Mouse (Mus musculus) neural tube, embryonic 11.5 days (tissue): Measurements from ENCODE around the gene Pomt1. TPM values are rescaled to one million over a fixed set of nuclear protein-coding genes. Genes with fewer than 3 reads are reported as not detected.

Experiments
- ATAC-seq: fragments of 200-750 bp; cut with Nextera tagmentation; 2 replicates; pipeline ENCODE4 v1.8.0; 2017; ENCODE audit warnings: moderate number of reproducible peaks, mild to moderate bottlenecking, moderate TSS enrichment, moderate library complexity; ENCODE audit not compliant: insufficient read depth, low FRiP score, low TSS enrichment
- DNase-seq: peaks from one replicate; pipeline ENCODE4 v3.0.0-alpha.2; 2015; ENCODE audit warnings: low spot score
- H3K27ac ChIP-seq: fragments of 300-500 bp; sonication (generic); 2 replicates; pipeline ENCODE4 v1.5.1; 2014; ENCODE audit warnings: low read depth, mild to moderate bottlenecking, low read length
- H3K27me3 ChIP-seq: fragments of 300-500 bp; sonication (generic); 2 replicates; pipeline ENCODE4 v1.6.1; 2014; ENCODE audit warnings: mild to moderate bottlenecking, low read length, mixed read lengths; ENCODE audit not compliant: control insufficient read depth, insufficient read depth
- H3K36me3 ChIP-seq: fragments of 300-500 bp; sonication (generic); 2 replicates; pipeline ENCODE4 v1.6.1; 2014; ENCODE audit warnings: mild to moderate bottlenecking, low read length, moderate library complexity, mixed read lengths; ENCODE audit not compliant: control insufficient read depth, insufficient read depth
- H3K4me1 ChIP-seq: fragments of 300-500 bp; sonication (generic); 2 replicates; pipeline ENCODE4 v1.6.1; 2014; ENCODE audit warnings: low read length, mixed read lengths; ENCODE audit not compliant: control insufficient read depth, insufficient read depth
- H3K4me2 ChIP-seq: fragments of 300-500 bp; sonication (generic); 2 replicates; pipeline ENCODE4 v1.6.1; 2014; ENCODE audit warnings: low read depth, mild to moderate bottlenecking, moderate library complexity
- H3K4me3 ChIP-seq: fragments of 300-500 bp; sonication (generic); 2 replicates; pipeline ENCODE4 v1.5.1; 2014; ENCODE audit warnings: low read depth, low read length
- H3K9ac ChIP-seq: fragments of 300-500 bp; sonication (generic); 2 replicates; pipeline ENCODE4 v1.6.1; 2014; ENCODE audit warnings: mild to moderate bottlenecking, low read length
- H3K9me3 ChIP-seq: fragments of 300-500 bp; sonication (generic); 2 replicates; pipeline ENCODE4 v1.6.1; 2016; ENCODE audit warnings: low read length; ENCODE audit not compliant: control insufficient read depth
- WGBS: fragments of 180-500 bp; shearing (Covaris S2); extraction: QIAGEN DNeasy Blood & Tissue Kit; methylation state at CpG from one replicate; pipeline ENCODE4 v1.1.7; 2014; 5-methylcytosine and 5-hydroxymethylcytosine counted together
- polyA plus RNA-seq: library from polyadenylated mRNA; unstranded; fragments of >200 nt; fragmentation: Nextera tagmentation; extraction: Ambion mirVana; gene quantifications from 2 replicates; pipeline ENCODE4 v1.2.1, GENCODE M21; 2014

Gene Pomt1
- polyA plus RNA-seq, 1 experiment from 2014 or later: 20.7 TPM

DNA sequence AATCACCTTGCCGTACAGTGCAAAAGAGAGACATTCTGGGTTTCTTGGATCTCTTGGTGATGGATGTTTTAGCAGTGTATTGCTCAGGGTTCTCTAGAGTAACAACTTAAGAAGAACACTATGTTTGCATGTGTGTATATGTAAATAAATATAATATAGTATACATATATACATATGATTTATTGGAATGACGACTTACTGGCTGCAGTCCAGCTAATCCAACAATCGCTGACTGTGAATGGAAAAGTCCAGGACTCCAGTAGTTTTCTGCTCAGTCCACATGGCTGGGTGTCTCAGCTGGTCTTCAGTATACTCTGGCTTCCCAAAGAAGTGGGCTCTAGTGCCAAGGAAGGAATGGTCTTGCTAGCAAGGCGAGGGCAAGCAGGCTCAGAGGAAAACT lies 1.2 kb downstream of the Pomt1 start:
- H3K27me3 ChIP-seq: no peaks in the 10 kb centered on the region
- DNase-seq (no peak), ATAC-seq (no peak)
- H3K9ac ChIP-seq: peak overlapping the region; percentile 19; the same call in 1 of the 2 replicates
- WGBS: 44% methylated on average over 4 of the region's 4 CpGs
- H3K4me2 ChIP-seq: peak overlapping the region; percentile 88
- H3K9me3 ChIP-seq: no peaks in the 10 kb centered on the region
- peaks cover 4% of the 10 kb centered on the region; the same call in 1 of the 2 replicates for H3K36me3 ChIP-seq
- H3K4me1 ChIP-seq: peaks cover 8% of the 10 kb centered on the region
- H3K27ac ChIP-seq: no peak overlapping the region
- peak overlapping the region; percentile 60 for H3K4me3 ChIP-seq

DNA sequence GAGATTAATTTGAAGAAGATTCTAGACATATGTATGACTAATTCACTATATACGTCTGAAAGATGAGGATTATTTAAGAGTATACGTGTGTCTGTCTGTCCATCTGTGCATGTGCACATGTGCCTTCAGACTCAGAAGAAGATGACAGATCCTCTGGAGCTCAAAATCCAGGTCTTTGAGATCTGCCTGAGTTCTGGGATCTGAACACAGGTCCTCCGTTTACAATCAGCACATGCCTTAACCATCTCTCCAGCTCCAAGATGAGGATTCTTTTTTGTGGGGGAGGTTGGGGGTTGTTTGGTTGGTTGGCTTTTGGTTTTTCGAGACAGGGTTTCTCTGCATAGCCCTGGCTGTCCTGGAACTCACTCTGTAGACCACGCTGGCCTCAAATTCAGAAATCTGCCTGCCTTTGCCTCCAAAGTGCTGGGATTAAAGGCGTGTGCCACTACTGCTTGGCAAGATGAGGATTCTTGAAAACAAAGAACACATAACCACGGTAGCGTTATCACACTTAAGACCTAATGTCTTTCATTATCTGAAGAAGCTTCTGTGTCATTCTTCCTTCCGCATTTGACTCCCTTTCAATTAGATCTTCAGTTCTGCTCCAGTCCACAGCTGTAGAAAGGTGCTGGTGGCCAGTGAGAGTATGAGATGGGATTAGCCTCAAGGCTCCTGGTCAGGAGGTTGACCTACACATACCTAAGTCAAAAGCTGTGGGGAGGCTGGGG lies 2.5 kb downstream of the Pomt1 start:
- Histone ChIP-seq H3K9me3 (no peaks in the 10 kb centered on the region), H3K27ac (no peak overlapping the region), H3K4me1 (peaks cover 8% of the 10 kb centered on the region), H3K36me3 (no peaks in the 10 kb centered on the region), H3K4me2 (no peak overlapping the region), H3K9ac (no peak overlapping the region), H3K4me3 (no peak overlapping the region), H3K27me3 (no peaks in the 10 kb centered on the region)
- 92% methylated on average over 9 of the region's 9 CpGs for WGBS
- DNase-seq (no peak), ATAC-seq (no peak)

DNA sequence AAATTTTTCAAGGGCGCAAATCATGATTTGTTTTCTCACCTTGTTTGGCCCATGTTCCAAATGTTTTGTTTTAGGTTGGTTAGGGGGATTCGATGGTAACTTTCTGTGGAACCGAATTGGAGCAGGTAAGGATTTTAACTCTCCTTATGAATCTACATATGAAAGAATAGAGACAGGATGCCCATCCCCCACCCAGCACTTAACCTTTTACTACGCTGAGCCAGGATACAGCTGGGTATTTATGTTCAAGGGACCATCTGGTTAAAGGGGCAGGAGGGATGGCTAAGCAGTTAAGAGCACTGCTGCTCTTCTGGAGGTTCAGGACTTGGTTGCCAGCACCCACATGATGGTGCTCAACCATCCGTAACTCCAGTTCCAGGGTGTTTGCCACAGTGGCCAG lies 4.2 kb downstream of the Pomt1 start:
- WGBS: 82% methylated on average over 5 of the region's 5 CpGs
- Histone ChIP-seq H3K27me3 (no peaks in the 10 kb centered on the region), H3K4me3 (no peak overlapping the region), H3K4me1 (peaks cover 6% of the 10 kb centered on the region; the same call in 1 of the 2 replicates), H3K4me2 (no peak overlapping the region), H3K9ac (no peak overlapping the region), H3K27ac (no peak overlapping the region), H3K36me3 (peaks cover 2% of the 10 kb centered on the region; the same call in 1 of the 2 replicates), H3K9me3 (no peaks in the 10 kb centered on the region)
- no peak for ATAC-seq
- no peak for DNase-seq

DNA sequence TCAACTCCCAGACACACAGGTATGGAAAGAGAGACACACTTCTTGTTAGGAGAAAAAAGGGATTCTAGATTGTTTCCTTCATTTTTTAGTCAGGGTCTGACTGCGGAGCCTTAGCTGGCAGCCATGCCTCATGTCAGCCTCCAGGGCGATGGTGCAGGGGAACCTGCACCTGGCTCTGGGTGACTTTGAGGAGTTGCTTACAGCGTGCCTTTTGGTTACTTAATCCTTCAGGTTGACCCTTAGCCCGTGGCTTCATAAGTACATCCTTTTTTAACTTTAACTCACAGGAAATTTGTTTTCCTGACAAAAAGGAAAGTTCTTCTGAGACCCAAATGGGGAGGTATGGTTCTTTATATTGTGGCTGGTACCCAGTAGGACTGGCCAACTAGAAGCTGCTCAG lies 6.6 kb downstream of the Pomt1 start:
- 97% methylated on average over 4 of the region's 4 CpGs for WGBS
- Histone ChIP-seq H3K4me1 (no peaks in the 10 kb centered on the region), H3K4me3 (no peak overlapping the region), H3K9me3 (no peaks in the 10 kb centered on the region), H3K27me3 (no peaks in the 10 kb centered on the region), H3K27ac (no peak overlapping the region), H3K4me2 (no peak overlapping the region), H3K9ac (no peak overlapping the region), H3K36me3 (peaks cover 6% of the 10 kb centered on the region; the same call in 1 of the 2 replicates)
- ATAC-seq (no peak), DNase-seq (no peak)

DNA sequence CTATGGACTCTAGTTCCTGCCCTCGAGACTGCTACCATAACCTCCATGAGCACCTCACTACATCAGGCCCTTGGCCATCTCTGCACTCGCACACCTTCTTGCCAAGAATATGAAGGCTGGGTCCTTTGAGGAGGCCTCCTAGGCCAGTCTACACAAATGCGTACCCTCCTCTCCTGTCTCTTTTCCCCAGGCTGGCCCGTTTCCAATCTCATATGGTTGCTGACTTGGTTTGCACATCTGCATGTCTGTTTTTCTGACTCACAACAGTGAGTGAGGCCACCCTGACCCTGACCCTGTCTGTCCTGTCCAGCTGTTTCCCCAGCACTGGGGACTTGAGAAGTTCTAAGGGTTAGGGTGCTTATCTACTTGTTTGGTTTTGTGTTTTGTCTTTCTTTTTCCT lies 10.4 kb downstream of the Pomt1 start:
- 89% methylated on average over 4 of the region's 4 CpGs for WGBS
- Histone ChIP-seq H3K4me2 (no peak overlapping the region), H3K27me3 (no peaks in the 10 kb centered on the region), H3K9ac (no peak overlapping the region), H3K27ac (no peak overlapping the region), H3K9me3 (no peaks in the 10 kb centered on the region), H3K4me1 (no peaks in the 10 kb centered on the region), H3K36me3 (peaks cover 19% of the 10 kb centered on the region), H3K4me3 (no peak overlapping the region)
- ATAC-seq (no peak), DNase-seq (no peak)

DNA sequence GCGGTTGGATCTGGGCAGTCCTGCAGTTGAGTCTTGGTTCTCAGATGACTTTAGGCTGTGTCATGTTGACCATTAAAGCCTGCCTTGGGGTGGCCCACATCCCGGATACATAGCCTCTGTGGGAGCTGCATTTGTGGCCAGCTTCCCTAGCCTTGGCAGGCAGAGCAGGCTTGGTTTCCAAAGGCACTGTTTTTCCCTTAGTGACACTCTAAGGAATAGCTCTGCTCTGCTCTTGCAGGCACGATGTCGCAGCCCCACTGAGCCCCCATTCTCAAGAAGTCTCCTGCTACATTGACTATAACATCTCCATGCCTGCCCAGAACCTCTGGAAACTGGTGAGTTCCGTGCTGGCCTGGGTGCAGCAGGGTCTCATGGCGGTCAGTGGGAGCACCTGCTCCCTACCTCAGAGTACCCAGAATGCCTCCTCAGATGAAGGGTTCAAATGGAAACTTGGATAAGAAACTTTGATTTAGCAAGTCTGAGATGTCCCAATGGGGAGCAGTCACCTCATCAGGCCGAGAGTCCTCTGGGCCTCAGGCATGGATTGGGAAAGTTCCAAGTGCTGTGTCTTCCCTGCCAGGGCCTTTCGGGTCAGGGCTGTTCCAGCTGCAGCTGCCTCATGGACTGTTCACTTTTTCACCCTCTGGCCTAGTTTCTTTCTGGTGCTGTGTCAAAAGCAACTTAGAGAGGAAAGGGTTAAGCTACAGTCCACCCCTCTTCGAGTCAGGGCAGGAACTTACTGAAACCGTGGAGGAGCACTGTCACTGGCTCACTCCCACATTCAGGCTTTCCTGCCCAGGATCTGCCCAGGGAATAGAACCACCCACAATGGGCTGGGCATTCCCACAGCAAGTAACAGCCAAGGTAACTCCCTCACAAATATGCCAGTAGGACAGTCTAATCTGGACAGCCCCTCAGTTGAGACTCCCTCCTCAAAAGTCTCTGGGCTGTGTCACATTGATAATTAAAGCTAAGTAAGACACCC lies 12.3 kb downstream of the Pomt1 start:
- no peak overlapping the region for H3K27ac ChIP-seq
- WGBS: 84% methylated on average over 10 of the region's 10 CpGs
- H3K4me1 ChIP-seq: no peaks in the 10 kb centered on the region
- H3K36me3 ChIP-seq: peaks cover 22% of the 10 kb centered on the region
- H3K27me3 ChIP-seq: no peaks in the 10 kb centered on the region
- DNase-seq (no peak), ATAC-seq (no peak)
- no peak overlapping the region for H3K4me2 ChIP-seq
- no peaks in the 10 kb centered on the region for H3K9me3 ChIP-seq
- no peak overlapping the region for H3K4me3 ChIP-seq
- H3K9ac ChIP-seq: no peak overlapping the region

DNA sequence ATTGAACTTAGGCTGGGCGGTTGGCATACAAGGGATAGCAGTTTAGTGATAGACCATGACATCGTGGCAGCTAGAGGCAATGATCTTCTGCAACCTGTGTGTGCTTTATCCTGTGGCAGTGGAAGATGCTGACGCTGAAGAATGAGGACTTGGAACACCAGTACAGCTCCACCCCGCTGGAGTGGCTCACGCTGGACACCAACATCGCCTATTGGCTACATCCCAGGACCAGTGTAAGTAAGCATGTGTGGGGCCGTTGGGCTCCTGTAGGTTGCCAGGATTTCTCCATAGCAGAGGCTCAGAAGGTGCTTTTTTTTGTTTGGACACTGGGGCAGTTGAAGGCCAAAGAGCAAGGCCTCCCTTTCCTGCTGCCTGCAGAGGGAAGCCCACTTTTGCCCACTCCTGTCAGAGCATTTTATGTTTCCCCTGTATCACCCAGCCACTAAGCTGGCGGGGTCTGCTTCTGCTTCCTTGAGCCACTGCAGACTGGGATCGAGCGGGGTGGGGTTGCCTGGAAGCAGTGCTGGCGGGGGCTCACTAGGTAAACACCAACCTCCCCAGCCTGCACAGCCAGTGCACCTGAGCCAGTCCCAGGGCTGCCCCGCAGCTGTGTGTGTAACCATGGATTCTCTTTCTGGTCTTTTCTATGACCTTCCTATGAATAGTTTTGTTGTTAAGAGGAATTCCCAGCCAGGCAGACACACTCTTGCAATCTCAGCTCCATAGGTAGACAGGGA lies 15.6 kb downstream of the Pomt1 start:
- H3K4me2 ChIP-seq: no peak overlapping the region
- no peaks in the 10 kb centered on the region for H3K27me3 ChIP-seq
- no peak overlapping the region for H3K9ac ChIP-seq
- DNase-seq: no peak
- H3K27ac ChIP-seq: no peak overlapping the region
- no peaks in the 10 kb centered on the region for H3K4me1 ChIP-seq
- 91% methylated on average over 12 of the region's 12 CpGs for WGBS
- ATAC-seq: no peak
- no peak overlapping the region for H3K4me3 ChIP-seq
- H3K36me3 ChIP-seq: peaks cover 24% of the 10 kb centered on the region
- H3K9me3 ChIP-seq: no peaks in the 10 kb centered on the region

DNA sequence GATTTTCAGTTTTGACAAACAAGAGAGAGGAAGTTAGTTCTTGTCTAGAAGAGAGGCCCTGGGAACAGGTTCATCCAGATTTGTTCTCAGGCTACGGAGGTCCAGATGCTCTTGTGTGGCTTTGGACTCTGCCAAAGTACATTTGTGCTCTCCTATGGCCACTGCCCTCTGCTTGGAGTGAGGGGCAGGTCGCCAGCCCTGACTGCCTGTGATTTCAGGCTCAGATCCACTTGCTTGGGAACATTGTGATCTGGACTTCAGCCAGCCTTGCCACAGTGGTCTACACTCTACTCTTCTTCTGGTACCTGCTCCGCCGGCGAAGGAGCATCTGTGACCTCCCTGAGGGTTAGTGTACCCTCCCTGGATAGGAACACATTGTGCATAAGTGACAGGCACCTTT lies 16.3 kb downstream of the Pomt1 start:
- no peak overlapping the region for H3K27ac ChIP-seq
- H3K36me3 ChIP-seq: peaks cover 26% of the 10 kb centered on the region
- no peaks in the 10 kb centered on the region for H3K27me3 ChIP-seq
- WGBS: 86% methylated on average over 5 of the region's 5 CpGs
- no peaks in the 10 kb centered on the region for H3K9me3 ChIP-seq
- no peak overlapping the region for H3K4me3 ChIP-seq
- ATAC-seq (no peak), DNase-seq (no peak)
- no peaks in the 10 kb centered on the region for H3K4me1 ChIP-seq
- H3K4me2 ChIP-seq: no peak overlapping the region
- H3K9ac ChIP-seq: no peak overlapping the region
